Mouse (Mus musculus): Measurements from ENCODE around the gene Zfp410. TPM values are rescaled to one million over a fixed set of nuclear protein-coding genes. Genes with fewer than 3 reads are reported as not detected.
A peak's percentile ranks its signal among the peaks of the same experiment; 100 is the strongest.

The Zfp410 gene
- polyA plus RNA-seq, 1 experiment from 2014 or later = 60.6 TPM

GRCm38 (mm10) chr12:84361555-84362489 lies 45.2 kb downstream of the Zfp410 start, which contains the start of the genes Coq6 and Fam161b:
TSS of gene Coq6 (plus strand) at chr12:84361657.
TSS of gene Fam161b (minus strand) at chr12:84361833.
- peak within 1 kb of the TSS; percentile 84 for H3K4me3 ChIP-seq (replicated peaks)
- WGBS = under 1% methylated on average over 51 of the region's 51 CpGs
- peak; percentile 100 for ATAC-seq (ENCODE audit: low FRiP score)
- H3K4me2 ChIP-seq = peak within 1 kb of the TSS; percentile 79
- peaks cover 33% of the 10 kb centered on the region for H3K4me1 ChIP-seq
- H3K27ac ChIP-seq (replicated peaks) = peak within 1 kb of the TSS; percentile 79
- no peaks in the 10 kb centered on the region for H3K27me3 ChIP-seq (replicated peaks)
- H3K9ac ChIP-seq (replicated peaks) = peak within 1 kb of the TSS; percentile 90
- no peaks in the 10 kb centered on the region for H3K9me3 ChIP-seq (replicated peaks)
- H3K36me3 ChIP-seq = peaks cover 10% of the 10 kb centered on the region; the same call in 1 of the 2 replicates

DNA sequence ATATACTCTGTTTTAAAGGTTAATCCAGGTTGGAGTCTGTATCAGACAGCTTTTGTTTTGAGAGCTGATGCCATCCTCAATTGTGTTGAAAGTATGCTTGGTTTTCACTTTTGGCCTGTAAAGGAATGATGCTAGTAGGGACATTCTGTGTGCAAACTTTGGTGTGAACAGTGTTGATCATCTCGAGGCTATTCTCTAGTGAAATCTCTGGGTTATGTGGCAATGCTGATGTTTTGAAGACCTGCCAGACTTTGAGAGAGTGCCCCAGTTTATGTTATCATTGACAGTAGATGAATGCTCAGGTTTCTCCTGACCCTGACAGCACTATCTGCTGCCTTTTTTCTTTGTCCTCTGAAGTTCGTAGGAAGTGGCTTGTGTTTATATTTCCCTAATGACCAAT lies 46.2 kb downstream of the Zfp410 start:
- Histone ChIP-seq H3K4me3 (replicated peaks) (peak overlapping the region; percentile 84), H3K4me2 (peak overlapping the region; percentile 79), H3K27ac (replicated peaks) (no peak overlapping the region), H3K4me1 (peaks cover 33% of the 10 kb centered on the region), H3K9ac (replicated peaks) (no peak overlapping the region), H3K36me3 (peaks cover 8% of the 10 kb centered on the region), H3K9me3 (replicated peaks) (no peaks in the 10 kb centered on the region), H3K27me3 (replicated peaks) (no peaks in the 10 kb centered on the region)
- whole genome bisulfite sequencing = 67% methylated on average over 2 of the region's 2 CpGs
- no peak for ATAC-seq (ENCODE audit: low FRiP score)

- H3K4me3 ChIP-seq (replicated peaks) = no peak overlapping the region
- 69% methylated on average over 9 of the region's 9 CpGs for WGBS
Observed at GRCm38 (mm10) chr12:84364291-84364690, 47.6 kb downstream of the Zfp410 start.

GRCm38 (mm10) chr12:84365137-84365536 lies 48.5 kb downstream of the Zfp410 start:
- no peak overlapping the region for H3K9ac ChIP-seq (replicated peaks)
- H3K4me2 ChIP-seq = no peak overlapping the region
- H3K27ac ChIP-seq (replicated peaks) = no peak overlapping the region
- no peaks in the 10 kb centered on the region for H3K27me3 ChIP-seq (replicated peaks)
- no peaks in the 10 kb centered on the region for H3K9me3 ChIP-seq (replicated peaks)
- peaks cover 30% of the 10 kb centered on the region for H3K4me1 ChIP-seq
- peaks cover 27% of the 10 kb centered on the region for H3K36me3 ChIP-seq
- ATAC-seq (ENCODE audit: low FRiP score) = no peak
- no peak overlapping the region for H3K4me3 ChIP-seq (replicated peaks)
- 98% methylated on average over 6 of the region's 6 CpGs for WGBS

More at GRCm38 (mm10) chr12:84364291-84364690, 47.6 kb downstream of the Zfp410 start:
- H3K9ac ChIP-seq (replicated peaks) = no peak overlapping the region
- no peak overlapping the region for H3K4me2 ChIP-seq
- ATAC-seq (ENCODE audit: low FRiP score) = no peak
- no peaks in the 10 kb centered on the region for H3K9me3 ChIP-seq (replicated peaks)
- peaks cover 20% of the 10 kb centered on the region for H3K36me3 ChIP-seq
- H3K27ac ChIP-seq (replicated peaks) = no peak overlapping the region
- H3K27me3 ChIP-seq (replicated peaks) = no peaks in the 10 kb centered on the region
- peaks cover 33% of the 10 kb centered on the region for H3K4me1 ChIP-seq

DNA sequence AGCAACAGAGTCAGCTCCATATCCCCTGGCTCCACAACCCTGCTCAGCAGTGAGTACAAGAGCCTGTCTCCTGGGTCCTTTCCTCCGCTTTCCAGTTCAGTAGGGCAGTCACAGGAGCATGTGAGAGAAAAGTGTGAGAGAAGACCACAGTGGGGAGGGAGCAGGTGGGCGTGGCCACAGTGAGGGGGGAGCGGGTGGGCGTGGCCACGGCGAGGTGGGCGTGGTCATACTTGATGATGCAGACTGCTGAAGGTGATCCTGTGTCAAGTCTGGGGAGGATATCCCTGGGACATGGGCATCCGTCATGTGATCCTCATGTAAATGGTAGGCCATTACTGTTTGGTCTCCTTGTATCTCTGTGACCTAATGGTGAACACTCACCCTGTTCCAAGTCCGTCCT lies 50.3 kb downstream of the Zfp410 start:
- Histone ChIP-seq H3K4me3 (replicated peaks) (no peak overlapping the region), H3K4me1 (peaks cover 19% of the 10 kb centered on the region), H3K27me3 (replicated peaks) (no peaks in the 10 kb centered on the region), H3K9me3 (replicated peaks) (no peaks in the 10 kb centered on the region), H3K9ac (replicated peaks) (no peak overlapping the region), H3K4me2 (no peak overlapping the region), H3K36me3 (peaks cover 45% of the 10 kb centered on the region), H3K27ac (replicated peaks) (no peak overlapping the region)
- 70% methylated on average over 9 of the region's 9 CpGs for WGBS
- ATAC-seq (ENCODE audit: low FRiP score) = no peak

DNA sequence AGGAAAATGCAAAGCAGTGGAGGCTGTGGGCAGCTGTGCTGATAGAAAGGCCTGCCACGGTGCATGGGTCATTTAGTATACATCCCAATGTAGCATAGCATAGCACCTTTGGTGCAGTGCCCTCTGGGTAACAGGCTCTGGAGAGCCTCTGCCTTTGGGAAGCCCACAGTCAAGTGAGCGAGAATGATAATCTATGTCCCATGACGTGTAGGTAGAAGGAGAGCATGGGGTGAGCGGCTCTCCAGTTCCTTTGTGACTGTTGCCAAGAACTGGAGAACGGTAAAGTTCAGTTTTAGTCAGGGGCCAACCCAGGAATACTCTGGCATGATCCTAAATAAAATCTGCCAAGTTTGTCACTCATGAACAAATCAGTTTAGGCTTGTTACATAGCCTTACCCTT lies 55.0 kb downstream of the Zfp410 start:
- H3K27me3 ChIP-seq (replicated peaks) = no peaks in the 10 kb centered on the region
- 97% methylated on average over 5 of the region's 5 CpGs for WGBS
- peaks cover 70% of the 10 kb centered on the region for H3K36me3 ChIP-seq
- no peak overlapping the region for H3K27ac ChIP-seq (replicated peaks)
- peaks cover 8% of the 10 kb centered on the region for H3K4me1 ChIP-seq
- ATAC-seq (ENCODE audit: low FRiP score) = no peak
- no peaks in the 10 kb centered on the region for H3K9me3 ChIP-seq (replicated peaks)
- H3K4me3 ChIP-seq (replicated peaks) = no peak overlapping the region
- H3K9ac ChIP-seq (replicated peaks) = no peak overlapping the region
- H3K4me2 ChIP-seq = no peak overlapping the region

GRCm38 (mm10) chr12:84373831-84374481 lies 57.3 kb downstream of the Zfp410 start:
- H3K27me3 ChIP-seq (replicated peaks) = no peaks in the 10 kb centered on the region
- no peak overlapping the region for H3K9ac ChIP-seq (replicated peaks)
- H3K36me3 ChIP-seq = peaks cover 56% of the 10 kb centered on the region
- 29% methylated on average over 6 of the region's 6 CpGs for WGBS
- peaks cover 8% of the 10 kb centered on the region for H3K4me1 ChIP-seq
- H3K27ac ChIP-seq (replicated peaks) = peak overlapping the region; percentile 42; the same call in 1 of the 2 replicates
- no peak overlapping the region for H3K4me3 ChIP-seq (replicated peaks)
- H3K9me3 ChIP-seq (replicated peaks) = no peaks in the 10 kb centered on the region
- H3K4me2 ChIP-seq = no peak overlapping the region
- ATAC-seq (ENCODE audit: low FRiP score) = peak; percentile 50; the same call in 1 of the 2 replicates

DNA sequence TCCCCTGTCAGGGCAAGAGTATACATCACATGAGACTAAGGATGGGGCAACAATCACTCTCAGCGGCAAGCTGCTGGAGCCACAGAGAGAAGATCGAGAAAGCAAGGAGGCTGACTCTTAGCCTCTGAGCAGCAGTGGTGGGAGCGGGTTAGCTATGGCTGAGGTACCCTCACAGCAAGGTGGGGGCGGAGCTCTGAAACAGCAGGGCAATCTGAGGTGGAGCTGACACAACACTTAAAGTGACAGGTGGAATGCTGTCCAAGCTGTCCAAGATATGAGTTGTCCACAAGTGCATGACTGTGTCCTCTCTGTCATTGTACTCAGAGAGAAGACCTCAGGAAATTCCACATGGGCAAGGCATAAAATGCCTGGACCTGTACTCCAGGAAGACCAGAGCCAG lies 65.7 kb downstream of the Zfp410 start:
- no peak overlapping the region for H3K4me3 ChIP-seq (replicated peaks)
- no peak overlapping the region for H3K9ac ChIP-seq (replicated peaks)
- peaks cover 13% of the 10 kb centered on the region for H3K36me3 ChIP-seq
- H3K9me3 ChIP-seq (replicated peaks) = no peaks in the 10 kb centered on the region
- no peaks in the 10 kb centered on the region for H3K27me3 ChIP-seq (replicated peaks)
- ATAC-seq (ENCODE audit: low FRiP score) = no peak
- whole genome bisulfite sequencing = 84% methylated on average over 4 of the region's 4 CpGs
- H3K4me2 ChIP-seq = no peak overlapping the region
- no peak overlapping the region for H3K27ac ChIP-seq (replicated peaks)
- H3K4me1 ChIP-seq = no peaks in the 10 kb centered on the region

- ATAC-seq (ENCODE audit: low FRiP score) = no peak
- 66% methylated on average over 5 of the region's 5 CpGs for WGBS
- no peaks in the 10 kb centered on the region for H3K27me3 ChIP-seq (replicated peaks)
Observed at GRCm38 (mm10) chr12:84384644-84385081, 68.0 kb downstream of the Zfp410 start.

DNA sequence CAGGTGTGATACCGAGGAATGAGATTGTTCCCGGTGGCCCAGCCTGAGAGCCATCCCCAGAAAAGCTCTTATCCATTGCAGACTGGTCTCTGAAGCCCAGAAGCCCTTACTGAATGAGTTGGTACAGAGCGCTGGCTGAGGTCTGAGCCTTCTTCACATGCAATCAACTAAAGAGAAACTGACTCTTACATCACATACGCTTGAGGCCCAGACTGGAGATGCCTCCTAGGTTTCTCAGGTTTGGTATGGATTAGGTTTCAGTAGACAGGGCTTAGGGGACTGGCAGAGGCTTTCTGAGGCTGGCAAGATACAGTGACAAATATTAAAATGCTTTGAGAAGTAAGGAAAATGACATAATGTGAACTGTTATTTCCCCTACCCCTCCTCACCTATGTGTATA lies 68.8 kb downstream of the Zfp410 start:
- Histone ChIP-seq H3K4me1 (no peaks in the 10 kb centered on the region), H3K9me3 (replicated peaks) (no peaks in the 10 kb centered on the region), H3K27me3 (replicated peaks) (no peaks in the 10 kb centered on the region), H3K4me3 (replicated peaks) (no peak overlapping the region), H3K4me2 (no peak overlapping the region), H3K27ac (replicated peaks) (no peak overlapping the region), H3K9ac (replicated peaks) (no peak overlapping the region), H3K36me3 (peaks cover 11% of the 10 kb centered on the region)
- 92% methylated on average over 4 of the region's 4 CpGs for WGBS
- no peak for ATAC-seq (ENCODE audit: low FRiP score)

More at GRCm38 (mm10) chr12:84384644-84385081, 68.0 kb downstream of the Zfp410 start:
- H3K4me1 ChIP-seq = no peaks in the 10 kb centered on the region
- no peak overlapping the region for H3K9ac ChIP-seq (replicated peaks)
- H3K4me3 ChIP-seq (replicated peaks) = no peak overlapping the region
- no peaks in the 10 kb centered on the region for H3K9me3 ChIP-seq (replicated peaks)
- H3K36me3 ChIP-seq = peaks cover 11% of the 10 kb centered on the region
- no peak overlapping the region; the same call in 1 of the 2 replicates for H3K27ac ChIP-seq (replicated peaks)
- H3K4me2 ChIP-seq = no peak overlapping the region

DNA sequence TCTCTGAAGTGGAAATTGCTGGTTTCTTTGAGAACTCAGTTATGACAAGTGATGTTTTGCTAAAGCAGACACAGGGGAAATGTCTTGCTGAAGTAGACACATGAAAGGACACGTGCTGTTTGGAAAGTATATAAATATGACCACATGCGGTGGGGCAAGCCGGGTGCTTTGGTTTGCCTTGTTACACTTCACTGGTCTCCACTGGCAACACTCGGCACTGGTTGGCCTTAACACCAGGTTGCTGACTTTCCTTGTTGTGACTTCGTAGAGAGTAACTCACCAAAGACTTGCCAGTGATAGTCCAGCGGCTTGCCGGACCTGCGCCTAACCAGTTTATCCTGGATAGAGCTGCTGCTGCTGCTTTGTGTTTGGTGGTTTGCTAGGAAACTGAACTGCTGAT lies 71.4 kb downstream of the Zfp410 start:
- no peak overlapping the region for H3K4me3 ChIP-seq (replicated peaks)
- no peaks in the 10 kb centered on the region for H3K4me1 ChIP-seq
- H3K36me3 ChIP-seq = peaks cover 6% of the 10 kb centered on the region
- no peak overlapping the region for H3K9ac ChIP-seq (replicated peaks)
- no peaks in the 10 kb centered on the region for H3K9me3 ChIP-seq (replicated peaks)
- WGBS = 85% methylated on average over 8 of the region's 8 CpGs
- no peak overlapping the region for H3K27ac ChIP-seq (replicated peaks)
- no peak for ATAC-seq (ENCODE audit: low FRiP score)
- H3K27me3 ChIP-seq (replicated peaks) = no peaks in the 10 kb centered on the region
- no peak overlapping the region for H3K4me2 ChIP-seq
